Mouse (Mus musculus) frontal cortex, postnatal 25 days (tissue): Measurements from ENCODE around the gene D1Ertd622e.

Source experiments
- DNase-seq, 2 experiments: peaks; one replicate each; pipeline ENCODE4 v3.0.0; 2022; ENCODE audit warnings: low spot score in 2 of 2

The D1Ertd622e gene

DNA sequence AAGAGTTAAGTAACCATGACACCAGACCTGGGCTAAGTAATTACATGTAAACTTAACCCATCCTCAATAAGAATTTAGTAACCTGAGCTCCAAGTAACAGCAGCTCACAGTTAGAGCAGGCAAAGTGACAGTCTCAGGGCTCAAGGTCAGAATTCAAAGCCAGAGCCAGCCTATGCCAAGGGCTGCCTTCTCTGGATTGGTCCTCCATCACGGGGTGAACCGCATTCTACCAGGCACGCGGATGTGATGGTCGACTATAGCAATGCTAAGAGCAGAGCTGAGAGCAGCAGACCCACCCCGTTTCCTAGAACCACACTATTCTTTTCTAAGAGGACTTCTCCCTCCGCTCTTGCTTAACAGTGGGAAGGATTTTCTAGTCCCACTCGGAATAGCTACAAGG lies 27.8 kb downstream of the D1Ertd622e start:
- no peak for DNase-seq

DNA sequence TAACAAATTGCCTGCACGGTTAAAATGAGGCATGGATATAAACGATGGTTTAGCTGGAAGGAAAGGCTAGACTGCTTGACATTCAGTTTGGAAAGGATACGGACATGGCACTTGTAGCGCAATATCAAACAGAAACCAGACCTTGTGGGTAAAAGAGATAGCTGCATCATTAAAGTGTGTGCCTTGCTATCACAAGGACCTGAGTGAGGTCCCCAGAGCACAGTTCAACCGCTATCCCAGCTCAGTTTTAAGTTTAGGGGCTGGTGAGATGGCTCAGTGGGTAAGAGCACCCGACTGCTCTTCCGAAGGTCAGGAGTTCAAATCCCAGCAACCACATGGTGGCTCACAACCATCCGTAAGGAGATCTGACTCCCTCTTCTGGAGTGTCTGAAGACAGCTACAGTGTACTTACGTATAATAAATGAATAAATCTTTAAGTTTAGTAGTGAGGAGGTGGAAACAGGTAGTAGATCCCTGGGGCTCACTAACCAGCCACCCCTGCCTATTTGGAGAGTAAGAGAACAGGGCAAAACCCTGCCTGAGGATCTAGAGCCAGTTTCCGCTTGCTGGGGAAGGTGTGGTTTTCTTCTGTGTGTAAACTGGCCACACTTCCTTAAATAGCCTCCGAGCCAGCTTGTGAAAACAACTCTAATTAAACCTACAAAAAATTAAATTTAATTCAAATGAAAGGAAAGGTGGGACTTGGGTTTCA lies 29.2 kb downstream of the D1Ertd622e start:
- DNase-seq, result no peak

DNA sequence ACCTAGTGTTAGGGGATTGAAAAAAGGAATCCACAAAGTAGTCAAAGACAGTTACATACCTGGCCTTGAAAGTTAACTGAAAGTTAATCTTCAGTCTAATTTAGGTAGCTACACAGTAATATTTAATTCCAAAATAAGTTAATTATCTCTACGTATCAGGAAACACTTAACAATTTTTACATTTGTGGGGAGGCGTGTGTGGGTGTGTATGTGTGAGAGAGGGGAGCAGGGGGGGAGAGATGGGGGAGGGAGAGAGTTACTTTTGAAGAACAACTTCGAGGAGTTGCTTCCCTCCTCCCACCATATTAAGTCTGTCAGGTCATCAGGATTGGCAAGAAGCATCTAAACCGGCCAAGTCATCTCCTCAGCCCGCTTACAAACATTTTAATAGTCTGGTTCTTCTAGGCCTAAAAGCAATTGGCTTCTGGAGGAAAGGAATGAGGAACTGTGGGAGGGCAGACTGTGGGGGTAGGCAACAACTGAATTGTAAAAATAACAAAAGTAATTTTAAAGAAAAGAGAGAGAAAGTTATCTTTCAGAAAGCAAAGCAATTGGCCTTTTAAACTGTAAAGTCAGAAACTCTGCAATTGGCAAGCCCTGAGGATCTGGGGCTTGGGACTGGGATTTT lies 29.9 kb downstream of the D1Ertd622e start:
- no peak for DNase-seq

DNA sequence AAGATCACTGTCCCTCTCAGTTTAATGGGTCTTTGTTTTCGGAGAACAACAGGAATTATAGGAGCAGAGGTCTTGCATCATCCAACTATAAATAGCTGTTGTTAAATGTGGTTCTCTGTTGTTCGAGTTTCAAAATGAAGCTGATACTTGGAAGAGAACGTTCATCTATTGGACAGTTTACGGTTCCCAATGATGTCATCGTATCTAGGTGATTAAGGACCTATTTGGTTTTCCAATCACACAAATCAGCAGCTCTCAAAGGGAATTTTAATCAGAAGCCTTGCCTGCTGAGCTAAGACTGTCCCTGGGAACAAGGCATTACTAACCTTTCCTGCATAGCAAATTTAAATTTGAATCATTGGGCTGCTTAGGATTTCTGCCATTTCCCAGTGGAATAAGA lies 31.7 kb downstream of the D1Ertd622e start:
- no peak for DNase-seq

- no peak for DNase-seq
Measured at GRCm38 (mm10) chr1:97628859-97629258, 33.0 kb downstream of the D1Ertd622e start.

DNA sequence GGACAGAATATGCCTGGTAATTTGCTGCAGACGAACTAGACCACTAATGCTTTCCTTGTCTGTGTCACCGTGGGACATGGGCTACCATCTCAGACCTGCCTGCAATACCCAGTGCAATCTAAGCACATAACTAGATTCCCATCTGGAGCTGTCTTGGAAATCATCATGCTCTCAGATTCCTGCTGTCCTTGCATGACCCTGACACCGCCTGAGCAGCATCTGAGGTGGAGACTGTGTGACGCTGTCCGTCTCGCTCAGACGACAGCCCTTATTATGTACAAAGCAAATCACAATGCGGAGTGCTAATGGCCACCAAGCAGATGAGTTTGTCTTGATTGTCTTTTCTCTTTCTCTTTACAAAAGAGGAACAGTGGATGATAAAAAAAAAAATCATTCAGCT lies 33.9 kb downstream of the D1Ertd622e start:
- DNase-seq, result no peak

- DNase-seq, result peak in 1 of 2 experiments; percentile 2
Measured at GRCm38 (mm10) chr1:97625427-97625826, 36.4 kb downstream of the D1Ertd622e start.

DNA sequence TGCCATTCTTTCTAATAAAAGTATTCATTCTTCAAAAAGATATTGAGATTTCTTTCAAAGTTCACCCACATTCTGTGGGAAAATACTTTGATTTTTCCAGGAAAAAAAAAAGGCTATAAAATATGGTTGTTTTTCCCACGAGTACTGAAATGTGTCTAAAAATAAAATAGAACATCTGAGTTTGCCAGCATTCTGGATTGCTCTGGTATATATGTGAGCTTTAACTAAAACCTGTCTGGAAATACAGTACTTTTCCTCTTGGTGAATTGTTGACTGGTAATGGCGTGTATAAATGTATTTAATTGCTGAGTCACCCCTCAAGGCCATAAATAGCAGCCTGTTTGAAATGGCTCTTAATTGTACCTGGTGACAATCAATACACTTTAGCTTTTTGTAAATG lies 37.5 kb downstream of the D1Ertd622e start:
- no peak for DNase-seq

- no peak for DNase-seq
Measured at GRCm38 (mm10) chr1:97623214-97623856, 38.5 kb downstream of the D1Ertd622e start.

DNA sequence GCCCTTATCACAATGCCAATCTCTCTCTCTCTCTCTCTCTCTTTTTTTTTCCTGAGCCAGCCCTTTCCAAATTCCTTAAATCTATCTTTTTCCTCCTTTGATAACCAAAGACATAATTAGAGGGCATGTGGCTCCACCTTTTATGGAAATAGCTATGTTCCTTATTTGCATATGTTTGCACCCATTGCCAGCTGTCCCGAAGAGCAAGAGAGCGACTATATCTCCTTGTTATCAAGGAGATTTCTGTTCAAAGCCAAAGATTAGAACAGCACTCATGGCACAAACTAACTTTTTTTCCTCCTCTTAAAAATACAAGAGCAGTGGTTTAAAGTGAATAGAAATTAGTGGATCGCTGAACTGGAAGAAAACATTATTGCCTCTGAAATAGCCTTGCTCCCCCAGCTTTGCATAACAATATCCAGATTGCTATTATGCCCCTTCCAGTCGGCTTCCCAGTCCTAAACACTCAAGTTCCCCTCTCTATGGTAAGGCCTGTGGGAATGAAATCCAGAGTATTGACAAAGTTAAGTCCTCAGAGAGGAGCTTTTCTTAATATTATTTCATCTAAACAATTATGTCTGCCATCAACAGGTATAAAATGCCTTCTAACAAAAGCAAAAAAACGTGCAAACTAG lies 39.2 kb downstream of the D1Ertd622e start:
- no peak for DNase-seq

- DNase-seq, result no peak
Measured at GRCm38 (mm10) chr1:97619621-97620320, 42.1 kb downstream of the D1Ertd622e start.

DNA sequence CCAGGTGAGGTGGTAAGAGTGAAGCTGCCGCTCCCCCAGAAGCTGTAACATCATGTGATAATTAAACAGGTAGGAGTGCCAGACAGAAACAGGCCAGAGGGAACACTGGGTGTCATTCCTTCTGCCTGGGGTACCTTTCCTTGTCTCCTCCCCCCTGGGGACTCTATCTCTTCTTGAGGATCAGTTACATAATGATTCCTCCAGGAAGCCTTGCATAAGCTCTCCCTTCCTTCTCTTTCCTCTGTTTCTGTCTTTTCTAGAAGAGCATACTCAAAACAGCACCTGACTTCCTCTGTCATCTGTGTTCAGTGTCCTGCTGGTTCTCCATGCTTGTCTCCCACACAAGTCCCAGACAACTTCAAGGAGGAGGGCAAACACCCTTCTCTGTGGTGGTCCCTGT lies 46.3 kb downstream of the D1Ertd622e start:
- no peak for DNase-seq

GRCm38 (mm10) chr1:97614531-97615462 lies 47.1 kb downstream of the D1Ertd622e start:
- no peak for DNase-seq

GRCm38 (mm10) chr1:97611747-97612146 lies 50.1 kb downstream of the D1Ertd622e start:
- DNase-seq, result no peak

DNA sequence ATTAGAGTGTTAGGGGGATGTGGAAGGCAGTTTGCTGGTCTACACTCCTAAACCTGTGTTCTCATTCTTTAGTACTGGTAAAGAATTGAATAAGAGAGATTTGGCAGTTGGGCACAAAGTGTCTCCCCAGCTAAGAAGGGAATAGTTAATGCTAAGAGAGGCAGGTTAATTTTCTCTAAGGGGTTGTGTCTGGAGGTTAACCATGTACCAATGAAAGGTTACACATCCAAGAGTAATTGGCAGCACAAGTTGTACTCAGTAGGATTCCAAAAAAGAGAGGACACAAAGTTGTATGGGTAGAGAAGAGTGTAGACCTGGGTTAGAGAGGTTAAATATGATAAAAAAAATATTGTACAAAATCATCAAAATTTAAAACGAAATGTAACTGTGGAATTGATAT lies 58.5 kb downstream of the D1Ertd622e start:
- DNase-seq, result no peak

GRCm38 (mm10) chr1:97600371-97600770 lies 61.5 kb downstream of the D1Ertd622e start:
- no peak for DNase-seq

DNA sequence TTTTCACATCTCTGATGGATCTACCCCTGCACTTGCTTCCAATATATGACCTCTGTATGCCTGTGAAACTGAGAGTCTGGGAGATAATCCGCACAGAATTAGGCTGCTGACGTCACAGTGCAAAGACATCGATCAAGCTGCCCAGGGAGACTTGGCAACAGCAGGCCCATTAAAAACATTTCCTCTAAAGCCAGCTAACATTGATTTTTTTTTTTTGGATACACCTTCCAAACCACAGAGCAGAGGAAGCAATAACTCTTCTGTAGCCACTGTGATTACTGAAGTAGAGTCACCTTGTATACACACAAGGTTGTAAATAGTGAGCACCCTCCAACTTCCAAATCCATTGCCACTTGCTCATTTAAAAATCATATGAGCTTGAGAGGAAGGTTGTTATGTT lies 62.8 kb downstream of the D1Ertd622e start:
- DNase-seq, result no peak

GRCm38 (mm10) chr1:97588561-97588960 lies 73.3 kb downstream of the D1Ertd622e start:
- DNase-seq, result no peak

GRCm38 (mm10) chr1:97585106-97585505 lies 76.8 kb downstream of the D1Ertd622e start:
- no peak for DNase-seq

DNA sequence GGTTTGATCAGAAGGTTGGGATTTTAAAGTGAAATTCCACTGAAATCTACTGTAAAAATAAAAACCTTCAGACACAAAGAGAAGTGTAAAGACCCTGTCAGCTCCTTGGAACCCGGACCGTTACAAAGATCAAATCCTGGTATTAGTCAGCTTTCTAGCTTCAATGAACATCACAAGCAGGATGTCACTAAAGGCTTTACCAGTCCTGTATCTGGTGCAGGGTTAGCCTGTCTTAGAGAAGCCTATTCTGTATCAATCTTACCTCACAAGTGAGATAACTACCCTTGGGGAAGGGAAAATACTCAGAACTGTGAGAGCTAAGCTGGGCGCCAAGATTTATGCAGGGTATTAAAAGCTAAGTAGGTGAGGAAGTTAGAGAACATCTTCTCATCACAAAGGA lies 77.7 kb downstream of the D1Ertd622e start:
- no peak for DNase-seq

- no peak for DNase-seq
Measured at GRCm38 (mm10) chr1:97583085-97583484, 78.8 kb downstream of the D1Ertd622e start.
